Mouse (Mus musculus): ENCODE measurements at regions not wholly inside any gene's neighbourhood (a gene's known extent, or its start where the extent isn't known, plus 50 kb on each side); places are given as distances from the start of the nearest gene placed in this dataset.

- Histone ChIP-seq H3K4me1 (ENCODE audit: control insufficient read depth, insufficient read depth, low read length) (no peaks in the 10 kb centered on the region), H3K9ac (ENCODE audit: low read depth, low read length, severe bottlenecking) (no peak overlapping the region), H3K4me3 (replicated peaks; ENCODE audit: low read length) (no peak overlapping the region), H3K27me3 (ENCODE audit: control insufficient read depth, insufficient read depth, low read length) (no peaks in the 10 kb centered on the region), H3K27ac (replicated peaks; ENCODE audit: low read depth, low read length) (no peak overlapping the region), H3K9me3 (ENCODE audit: control insufficient read depth, low read length) (no peaks in the 10 kb centered on the region), H3K4me2 (replicated peaks; ENCODE audit: low read depth, low read length, severe bottlenecking) (no peak overlapping the region), H3K36me3 (ENCODE audit: control insufficient read depth, insufficient read depth, low read length) (no peaks in the 10 kb centered on the region)
- ATAC-seq (ENCODE audit: low FRiP score, low read depth) (no peak), DNase-seq (ENCODE audit: low spot score) (no peak)
- WGBS, result 89% methylated on average over 3 of the region's 3 CpGs
- no peak for TF ChIP-seq POLR2A (IDR thresholded peaks at IDR 0.05; ENCODE audit: borderline replicate concordance, extremely low read depth, insufficient read depth, insufficient read length)
Observed at GRCm38 (mm10) chr12:35602589-35602988, 67.8 kb upstream of the Ahr start.

- H3K4me2 ChIP-seq (replicated peaks; ENCODE audit: low read depth, low read length, severe bottlenecking), result no peak overlapping the region
- 90% methylated on average over 9 of the region's 9 CpGs for WGBS
- DNase-seq (ENCODE audit: low spot score) (no peak), ATAC-seq (ENCODE audit: low FRiP score, low read depth) (no peak)
- H3K27me3 ChIP-seq (ENCODE audit: control insufficient read depth, insufficient read depth, low read length), result no peaks in the 10 kb centered on the region
- no peaks in the 10 kb centered on the region for H3K4me1 ChIP-seq (ENCODE audit: control insufficient read depth, insufficient read depth, low read length)
- no peaks in the 10 kb centered on the region for H3K36me3 ChIP-seq (ENCODE audit: control insufficient read depth, insufficient read depth, low read length)
- no peak for TF ChIP-seq POLR2A (IDR thresholded peaks at IDR 0.05; ENCODE audit: borderline replicate concordance, extremely low read depth, insufficient read depth, insufficient read length)
- H3K4me3 ChIP-seq (replicated peaks; ENCODE audit: low read length), result no peak overlapping the region
- no peaks in the 10 kb centered on the region for H3K9me3 ChIP-seq (ENCODE audit: control insufficient read depth, low read length)
- H3K27ac ChIP-seq (replicated peaks; ENCODE audit: low read depth, low read length), result no peak overlapping the region
- no peak overlapping the region for H3K9ac ChIP-seq (ENCODE audit: low read depth, low read length, severe bottlenecking)
Observed at GRCm38 (mm10) chr12:35598298-35598697, 63.5 kb upstream of the Ahr start.

GRCm38 (mm10) chr12:35592866-35593265, 58.0 kb upstream of the Ahr start:
- DNase-seq (ENCODE audit: low spot score) (no peak), ATAC-seq (ENCODE audit: low FRiP score, low read depth) (no peak)
- Histone ChIP-seq H3K27me3 (ENCODE audit: control insufficient read depth, insufficient read depth, low read length) (no peaks in the 10 kb centered on the region), H3K36me3 (ENCODE audit: control insufficient read depth, insufficient read depth, low read length) (no peaks in the 10 kb centered on the region), H3K4me3 (replicated peaks; ENCODE audit: low read length) (no peak overlapping the region), H3K9ac (ENCODE audit: low read depth, low read length, severe bottlenecking) (no peak overlapping the region), H3K4me2 (replicated peaks; ENCODE audit: low read depth, low read length, severe bottlenecking) (no peak overlapping the region), H3K27ac (replicated peaks; ENCODE audit: low read depth, low read length) (no peak overlapping the region), H3K4me1 (ENCODE audit: control insufficient read depth, insufficient read depth, low read length) (no peaks in the 10 kb centered on the region), H3K9me3 (ENCODE audit: control insufficient read depth, low read length) (no peaks in the 10 kb centered on the region)
- WGBS, result 89% methylated on average over 3 of the region's 3 CpGs
- no peak for TF ChIP-seq POLR2A (IDR thresholded peaks at IDR 0.05; ENCODE audit: borderline replicate concordance, extremely low read depth, insufficient read depth, insufficient read length)
